Mouse (Mus musculus) right cerebral cortex, postnatal 4 days (tissue): ENCODE measurements around the gene Ptprn2.

ENCODE experiments used
- DNase-seq: peaks from one replicate; pipeline ENCODE4 v3.0.0-alpha.2; 2022

The Ptprn2 gene

DNA sequence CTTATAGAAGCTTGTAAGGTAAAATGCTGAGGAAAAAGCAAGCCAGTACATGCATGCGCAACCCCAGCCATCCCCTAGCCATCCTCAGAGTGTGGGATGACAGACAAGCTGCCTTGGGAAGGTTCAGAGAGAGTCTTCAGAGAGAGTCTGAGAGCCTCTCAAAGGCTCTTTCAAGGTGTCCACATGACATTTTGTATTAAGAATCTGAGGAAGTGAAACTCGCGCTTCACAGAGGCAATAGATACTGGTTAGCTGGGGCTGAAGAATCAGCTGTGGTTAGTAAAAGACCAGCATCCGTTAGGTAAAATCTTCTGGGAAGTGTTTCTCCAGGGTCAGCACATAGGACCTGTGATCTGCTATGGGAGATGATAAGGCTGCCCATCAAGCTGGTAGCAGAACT lies 110.2 kb downstream of the Ptprn2 start:
- DNase-seq = no peak

DNA sequence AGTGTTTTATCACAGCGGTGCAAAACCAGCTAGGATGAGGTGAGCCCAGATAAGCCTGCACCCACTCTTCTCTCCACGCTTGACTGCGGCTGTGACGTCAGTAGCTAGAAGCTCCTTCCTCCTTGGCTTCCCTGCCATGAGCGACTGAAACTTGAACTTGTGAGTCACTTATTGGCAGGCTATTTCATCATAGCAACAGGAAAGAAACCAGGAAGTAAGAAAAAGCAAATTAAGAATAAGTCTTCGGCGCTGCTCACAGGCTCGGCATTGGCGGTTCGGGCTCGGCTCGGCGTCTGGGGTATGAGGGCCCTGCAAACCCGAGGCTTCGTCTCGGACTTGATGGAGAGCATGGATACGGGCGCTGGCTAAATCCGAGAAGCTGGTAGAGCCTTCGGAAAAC lies 111.5 kb downstream of the Ptprn2 start:
- DNase-seq = no peak

DNA sequence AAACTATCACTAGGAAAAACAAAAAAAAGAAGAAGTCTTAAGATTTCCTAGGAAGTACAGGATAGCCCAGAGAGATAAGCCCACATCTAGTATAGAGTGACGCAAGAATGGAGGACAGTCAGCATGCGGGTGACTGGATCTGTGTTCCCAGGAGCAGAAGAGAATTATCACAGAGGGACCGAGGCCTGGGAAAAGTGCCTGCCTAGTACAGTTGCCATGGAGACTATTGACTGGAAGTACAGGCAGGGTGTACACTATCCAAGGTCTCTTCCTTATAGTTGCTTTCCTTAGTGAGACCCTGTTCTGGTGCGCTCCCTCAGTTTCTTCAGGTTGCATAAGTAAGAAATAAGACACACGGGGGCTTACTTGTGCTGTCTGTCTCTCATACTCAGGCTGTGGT lies 112.2 kb downstream of the Ptprn2 start:
- no peak for DNase-seq

DNA sequence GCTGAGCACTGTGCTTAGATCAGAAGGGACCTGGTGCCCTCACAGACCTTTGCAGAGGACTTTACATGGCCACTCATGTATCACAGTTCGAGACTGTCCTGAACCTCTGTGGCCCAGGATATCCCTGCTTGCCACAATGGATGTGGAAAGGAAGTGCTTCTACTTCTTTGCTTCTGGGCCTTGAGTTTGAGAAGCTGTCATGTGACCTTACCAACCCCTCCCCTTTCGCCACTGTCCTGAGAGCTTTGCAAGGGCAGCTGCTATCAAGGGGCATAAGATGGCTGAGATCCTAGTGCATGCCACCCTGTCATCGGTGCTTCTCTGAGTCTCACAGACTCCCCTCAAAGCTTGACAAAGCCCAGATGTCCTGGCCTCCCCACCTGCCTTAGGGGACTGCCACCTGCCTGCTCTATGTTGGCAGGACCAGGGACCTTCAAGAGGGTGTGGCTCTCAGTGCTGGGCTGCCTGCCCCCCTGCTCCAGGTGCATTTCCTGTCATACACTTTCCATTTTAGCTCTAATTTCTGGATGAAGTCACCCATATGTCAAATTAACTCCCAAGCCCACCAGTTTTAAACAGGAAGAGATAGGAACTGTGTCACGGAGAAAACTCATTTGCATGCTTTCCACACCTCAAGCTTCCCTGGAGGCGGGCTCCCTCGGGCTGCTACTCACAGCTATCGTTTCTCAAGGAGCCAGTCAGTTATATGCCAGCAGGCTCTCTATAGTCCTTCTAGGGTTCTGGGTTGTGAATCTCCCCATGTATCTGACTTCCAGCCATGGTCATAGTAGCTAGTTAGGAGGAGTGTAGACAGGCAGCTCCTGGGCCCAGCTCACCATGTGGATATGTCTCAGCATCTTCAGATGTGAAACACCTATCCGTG lies 112.8 kb downstream of the Ptprn2 start:
- DNase-seq = no peak

DNA sequence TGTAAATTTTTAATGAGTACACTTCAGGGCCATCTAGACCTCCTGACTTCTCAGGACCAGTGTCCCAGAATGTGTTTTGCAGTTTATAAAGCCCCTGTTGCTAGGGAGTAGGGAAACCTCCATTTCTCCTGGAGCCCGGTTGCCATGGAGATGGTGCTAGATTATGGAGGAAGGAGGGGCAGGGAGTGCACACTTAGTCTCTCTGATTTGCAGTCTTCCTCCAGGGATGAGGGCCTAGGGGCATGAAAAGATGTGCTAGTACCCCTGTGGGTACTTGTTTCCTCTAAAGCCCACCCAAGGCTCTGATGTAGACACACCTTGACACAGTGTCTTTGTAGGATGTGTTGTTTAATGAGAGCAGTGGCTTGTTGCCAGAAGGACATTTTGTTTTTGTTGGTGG lies 114.0 kb downstream of the Ptprn2 start:
- peak; percentile 76 for DNase-seq

DNA sequence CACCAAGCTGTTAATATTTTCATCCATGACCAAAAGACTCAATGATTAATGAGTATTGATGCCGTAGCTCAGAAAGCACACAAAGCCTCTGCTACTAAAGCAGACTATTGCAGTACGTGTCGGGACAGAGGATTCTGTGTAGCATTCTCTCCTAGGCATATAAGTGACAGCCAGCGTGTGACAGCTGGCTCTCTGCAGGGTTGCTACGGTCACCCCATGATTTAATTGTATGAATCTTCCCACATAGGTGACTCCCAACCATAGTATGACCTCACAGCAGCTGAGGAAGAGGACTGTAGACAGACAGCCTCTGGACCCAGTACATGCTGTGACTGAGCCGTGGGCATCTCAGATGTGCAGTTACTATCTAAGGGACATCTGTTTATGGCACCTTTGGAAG lies 114.5 kb downstream of the Ptprn2 start:
- no peak for DNase-seq

DNA sequence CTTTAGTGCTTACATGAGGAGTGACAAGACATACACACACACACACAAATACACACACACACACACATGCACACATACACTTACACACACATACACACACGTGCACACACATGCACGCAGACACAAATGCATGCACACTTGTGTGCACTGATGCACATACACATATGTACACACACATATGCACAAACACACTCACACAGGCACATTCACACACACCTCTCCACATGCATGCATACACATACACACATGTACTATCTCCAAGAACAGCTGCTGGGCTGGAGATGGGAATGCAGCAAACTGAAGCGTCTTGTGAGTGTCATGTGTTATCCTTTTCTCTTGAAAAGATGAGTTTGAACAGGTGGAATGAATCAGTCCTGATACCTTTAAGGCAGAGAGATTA lies 115.9 kb downstream of the Ptprn2 start:
- no peak for DNase-seq

DNA sequence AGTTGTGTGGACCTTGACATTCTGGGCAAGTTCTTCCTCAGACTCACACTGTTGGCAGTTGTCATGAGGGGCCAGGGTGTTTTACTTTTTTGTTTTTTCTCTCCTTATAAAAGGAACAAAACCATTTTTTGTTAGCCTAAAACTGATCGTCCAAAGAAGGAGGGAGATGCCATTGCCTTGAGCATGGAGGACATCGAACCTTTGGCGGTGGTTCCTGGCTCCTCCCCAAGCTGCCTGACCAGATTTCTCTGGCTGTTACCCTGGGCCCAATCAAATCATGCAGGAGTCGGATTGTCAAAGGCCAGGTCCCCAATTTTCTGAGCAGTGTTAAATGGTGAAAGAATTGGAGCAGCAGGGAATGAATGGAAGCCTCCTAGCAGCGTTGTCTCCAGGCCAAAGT lies 116.4 kb downstream of the Ptprn2 start:
- DNase-seq = no peak

DNA sequence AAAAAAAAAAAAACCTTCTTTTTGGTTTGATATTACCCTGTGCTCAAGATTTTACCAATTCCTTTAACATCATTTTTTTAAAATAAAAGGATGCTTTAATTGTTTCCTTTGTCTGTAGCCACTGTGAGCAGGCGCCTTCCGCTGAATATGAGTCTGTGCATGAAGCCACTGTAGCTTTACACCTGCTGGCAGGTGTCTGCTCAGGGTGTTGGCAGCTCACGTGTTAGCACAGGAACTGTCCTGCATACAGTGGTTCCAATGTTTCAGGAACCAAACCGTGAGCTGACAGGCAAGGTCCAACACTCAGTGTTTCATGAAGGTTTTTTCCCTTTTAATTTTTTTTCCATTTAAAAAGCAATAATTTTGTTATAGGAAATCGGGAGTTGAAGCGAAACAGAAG lies 123.1 kb downstream of the Ptprn2 start:
- no peak for DNase-seq

DNA sequence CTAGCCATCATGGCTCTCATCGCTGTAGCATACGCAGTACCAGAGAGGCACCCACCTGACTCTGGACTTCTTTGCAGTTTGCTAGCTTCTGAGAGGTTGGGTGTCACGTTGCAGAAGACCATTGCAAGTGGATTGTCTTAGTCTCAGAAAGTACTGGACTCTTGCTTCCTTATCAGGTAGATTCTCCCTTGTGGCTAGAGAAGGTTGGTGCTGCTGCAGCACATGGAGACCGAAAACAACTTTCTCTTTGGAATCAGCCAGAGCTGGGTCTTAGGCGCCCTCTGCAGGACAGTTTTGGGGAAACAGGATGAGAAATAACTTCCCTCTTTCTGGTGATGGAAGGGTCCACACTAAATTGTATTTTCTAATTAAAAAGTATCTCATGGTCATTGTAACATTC lies 134.3 kb downstream of the Ptprn2 start:
- DNase-seq = peak; percentile 93

DNA sequence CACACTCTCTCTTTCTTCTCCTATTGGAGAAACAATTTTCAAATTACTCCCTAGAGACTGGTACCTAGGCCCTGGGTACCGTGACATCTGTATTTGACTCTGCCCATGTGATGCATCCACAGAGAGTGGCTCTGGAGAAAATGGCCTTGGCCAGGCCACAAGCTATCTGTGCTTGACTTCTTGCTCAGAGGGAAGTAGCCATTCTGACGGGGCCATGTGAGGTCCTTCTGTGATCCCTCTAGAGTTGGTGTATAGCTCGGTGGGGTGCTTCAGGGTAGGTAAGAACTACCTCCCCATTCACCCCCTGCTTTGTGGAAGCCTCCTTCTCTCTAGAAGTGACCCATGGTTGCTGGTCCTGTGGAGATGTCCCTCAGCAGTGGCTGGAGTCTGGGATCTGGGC lies 134.8 kb downstream of the Ptprn2 start:
- DNase-seq = no peak

DNA sequence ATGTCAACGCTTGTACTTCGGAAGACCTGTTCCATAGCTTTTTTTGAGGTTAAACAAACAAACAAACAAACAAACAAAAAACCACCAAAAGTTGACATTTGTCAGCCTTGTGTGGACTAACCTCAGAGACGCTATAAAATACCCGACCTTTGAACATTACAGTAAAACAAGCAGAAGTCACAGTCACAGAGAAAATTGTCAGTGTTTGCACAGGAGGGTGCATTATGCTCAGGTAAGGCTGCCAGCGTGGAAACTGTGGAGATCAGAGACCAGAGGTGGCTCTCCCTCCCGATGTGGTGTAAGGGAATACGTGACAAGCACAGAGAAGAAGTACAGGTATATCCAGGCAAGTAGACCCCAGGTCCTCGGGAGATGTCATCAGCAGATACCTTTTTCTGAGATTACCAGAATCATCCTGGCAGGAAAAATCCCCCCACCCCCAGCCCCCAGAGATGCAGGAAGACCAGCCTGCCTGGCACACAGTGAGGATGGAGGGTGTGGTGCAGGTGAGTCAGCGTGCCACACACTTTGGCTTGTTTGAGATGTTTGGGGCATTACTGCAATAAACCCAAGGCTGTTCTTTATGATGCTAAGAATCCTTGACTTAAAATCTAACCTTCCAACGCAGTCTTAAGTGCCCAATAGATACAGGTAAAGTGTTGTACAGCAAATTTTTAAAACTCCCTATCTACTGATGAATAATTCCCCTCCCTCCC lies 136.0 kb downstream of the Ptprn2 start:
- DNase-seq = no peak

DNA sequence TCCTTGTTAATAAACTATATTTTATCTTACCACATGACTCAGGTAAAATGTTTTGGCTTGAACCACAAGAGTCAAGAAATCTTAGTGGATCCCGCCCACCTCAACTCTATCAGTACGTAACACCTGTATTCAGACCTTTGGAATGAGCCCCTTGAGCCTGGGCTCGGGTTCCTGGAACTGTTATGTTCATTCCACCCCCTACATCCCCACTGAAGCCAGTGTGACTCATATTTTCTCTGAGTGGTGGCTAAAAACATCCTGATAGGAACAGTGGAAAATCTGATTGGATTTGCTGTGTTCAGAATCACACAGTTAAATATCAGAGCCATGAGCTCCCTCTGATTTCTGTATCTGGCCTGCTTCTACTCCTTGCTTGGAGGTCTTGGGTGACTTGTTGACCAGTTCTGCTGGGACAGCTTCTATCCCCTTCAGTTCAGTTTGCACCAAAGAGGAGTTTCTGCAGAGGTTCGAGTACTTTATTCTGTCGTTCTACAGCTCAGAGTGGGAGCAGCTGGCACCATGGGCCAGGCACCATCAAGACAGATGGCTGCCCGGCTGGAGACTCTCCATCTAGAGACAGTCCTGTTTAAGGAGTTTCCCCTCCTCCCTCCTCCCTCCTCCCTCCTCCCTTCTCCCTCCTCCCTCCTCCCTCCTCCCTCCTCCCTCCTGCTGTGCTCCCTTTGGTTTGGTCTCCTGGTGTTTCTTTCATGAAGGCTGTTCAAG lies 137.3 kb downstream of the Ptprn2 start:
- DNase-seq = peak; percentile 51

DNA sequence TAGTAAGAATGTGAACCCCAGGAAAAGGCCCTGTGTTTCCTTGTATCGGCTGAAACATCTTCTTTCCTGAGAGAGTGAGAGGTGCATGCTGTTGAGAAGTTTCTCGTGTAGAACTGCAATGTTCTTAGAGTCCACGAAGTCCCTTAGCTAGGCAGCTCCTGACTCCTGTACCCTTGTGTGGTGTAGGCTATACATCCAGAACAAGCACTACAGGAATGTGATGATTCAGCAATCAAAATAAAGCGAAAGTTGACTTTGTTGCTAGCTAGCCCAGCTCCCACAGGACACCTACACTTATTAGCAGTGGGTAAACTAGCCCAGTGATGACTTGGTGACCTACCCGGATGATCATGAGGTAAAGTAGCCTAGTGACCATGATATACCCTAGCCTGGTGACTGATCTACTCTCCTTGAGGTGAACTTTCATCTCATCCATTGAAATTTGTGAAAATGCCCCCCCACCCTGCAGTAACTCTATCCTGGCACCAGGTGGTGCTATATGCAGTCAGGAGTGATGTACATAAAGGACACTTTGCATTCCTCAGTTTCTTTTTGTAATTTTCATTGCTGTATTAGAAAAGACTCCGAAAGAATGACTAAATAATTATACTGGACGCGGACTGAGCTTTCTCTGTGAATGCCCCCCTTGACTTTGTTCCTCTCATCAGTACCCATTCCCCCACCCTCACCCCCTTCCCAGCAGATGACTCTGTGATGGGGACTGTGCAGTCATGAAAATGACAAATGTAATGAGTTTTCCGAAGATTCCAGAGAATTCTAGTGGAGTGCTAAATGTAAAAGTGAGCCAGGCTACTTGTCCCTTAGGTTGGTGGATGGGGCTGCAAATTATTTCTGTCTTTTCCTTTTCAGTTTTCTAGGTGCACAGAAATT lies 140.1 kb downstream of the Ptprn2 start:
- peak; percentile 44 for DNase-seq

DNA sequence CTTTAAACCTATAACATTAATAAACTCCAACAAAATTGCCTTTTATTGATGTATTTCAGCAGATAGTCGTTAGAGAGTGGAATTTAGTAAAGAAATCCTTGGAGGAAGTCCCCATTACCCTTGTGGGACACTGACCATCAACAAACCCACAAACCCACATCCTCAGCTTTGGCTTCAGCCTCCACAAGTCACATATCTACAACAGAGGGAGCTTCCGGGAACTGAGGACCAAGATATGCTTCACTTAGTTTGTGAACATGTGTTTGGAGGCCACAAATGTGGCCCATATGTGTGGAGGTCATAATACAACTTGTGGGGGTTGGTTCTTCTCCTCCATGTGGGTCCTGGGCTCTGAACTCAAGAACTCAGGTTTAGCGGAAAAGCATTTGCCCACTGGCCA lies 143.5 kb downstream of the Ptprn2 start:
- DNase-seq = no peak

DNA sequence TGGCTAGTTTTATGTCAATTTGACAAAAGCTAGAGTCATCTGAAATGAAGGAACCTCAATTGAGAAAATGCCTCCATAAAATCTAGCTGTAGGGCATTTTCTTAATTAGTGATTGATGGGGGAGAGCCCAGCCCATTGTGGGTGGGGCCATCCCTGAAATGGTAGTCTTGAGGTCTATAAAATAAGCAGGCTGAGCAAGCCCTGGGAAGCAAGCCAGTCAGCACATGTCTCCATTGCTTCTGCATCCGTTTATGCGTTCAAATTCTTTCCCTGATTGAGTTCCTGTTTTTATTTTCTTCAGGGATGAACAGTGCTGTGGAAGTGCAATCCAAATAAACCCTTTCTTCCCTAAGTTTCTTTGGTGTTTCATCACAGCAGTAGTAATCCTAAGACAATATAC lies 152.0 kb downstream of the Ptprn2 start:
- DNase-seq = no peak

DNA sequence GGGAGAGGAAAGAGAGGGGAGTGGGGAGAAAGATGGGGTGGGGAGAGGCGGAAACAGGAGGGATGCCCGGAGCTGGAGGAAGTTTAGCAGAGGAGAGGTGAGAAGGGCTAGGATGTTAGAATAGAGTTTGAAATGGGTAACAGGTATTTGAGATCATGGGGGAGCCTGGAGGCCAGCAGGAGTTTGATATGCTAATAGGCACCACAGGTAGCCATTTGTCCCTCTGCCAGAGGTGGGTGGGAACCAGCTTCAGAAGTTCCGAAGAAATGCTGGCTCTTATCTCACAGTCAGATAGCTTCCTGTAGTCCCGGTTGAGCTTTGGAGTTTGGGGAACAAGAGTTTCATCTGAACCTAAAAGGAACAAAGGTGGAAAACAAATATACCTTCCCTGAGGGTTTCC lies 155.4 kb downstream of the Ptprn2 start:
- no peak for DNase-seq

DNA sequence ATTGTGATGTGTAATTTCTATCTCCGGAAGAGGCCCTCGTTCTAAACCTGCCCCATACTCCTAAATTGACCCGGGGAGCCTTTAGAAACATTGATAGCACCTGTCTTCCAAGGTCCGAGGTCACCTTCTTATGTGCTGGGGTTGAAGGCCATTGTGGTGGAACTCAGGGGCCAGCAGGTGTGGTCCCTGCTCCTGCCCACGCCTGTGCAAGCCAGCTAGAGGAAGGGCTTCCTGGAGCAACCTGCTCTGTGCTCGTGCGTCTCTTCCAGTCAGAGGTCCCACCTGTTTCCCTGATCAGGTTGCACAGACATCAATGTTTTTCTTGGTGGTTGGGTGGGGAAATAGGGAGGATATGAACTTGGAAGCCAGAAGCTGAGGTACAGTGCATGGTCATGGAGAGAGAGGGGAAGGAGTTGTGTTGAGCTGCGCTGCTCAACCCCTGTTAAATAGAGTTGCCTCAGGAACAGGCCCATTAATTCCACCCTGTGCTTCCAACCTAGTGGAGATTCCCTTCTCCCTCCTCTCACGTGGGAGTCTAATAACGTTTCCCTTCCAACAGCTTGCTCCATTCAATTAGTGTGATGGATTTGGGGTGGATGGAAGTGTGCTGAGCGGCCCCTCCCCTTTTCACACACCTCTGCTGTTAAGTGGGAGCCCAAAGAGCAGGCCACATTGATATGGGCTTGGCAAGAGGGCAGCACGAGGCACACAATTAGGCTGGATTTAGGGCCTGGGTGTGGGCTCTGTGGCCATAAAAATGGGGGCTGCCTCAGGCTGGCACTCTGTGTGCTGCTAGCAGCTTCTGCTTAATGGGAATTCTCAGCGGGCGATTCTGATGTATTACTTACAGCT lies 156.0 kb downstream of the Ptprn2 start:
- no peak for DNase-seq

DNA sequence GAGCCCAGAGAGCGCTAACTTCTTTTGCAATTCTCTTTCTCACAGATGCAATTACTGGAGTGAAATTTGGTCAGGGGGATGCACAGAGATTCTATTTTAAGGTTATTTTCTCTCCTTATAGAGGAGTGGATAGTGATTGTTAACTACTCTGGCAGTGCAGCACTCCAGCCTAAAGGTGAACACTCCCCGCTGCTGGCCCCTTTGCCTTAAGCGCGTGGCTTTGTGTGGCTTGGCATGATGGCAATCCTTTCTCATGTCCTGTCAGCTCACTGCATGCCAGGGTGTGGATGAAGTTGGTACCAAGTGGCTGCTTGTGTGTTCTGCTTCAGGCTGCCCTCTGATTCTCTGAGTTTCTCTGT lies 156.7 kb downstream of the Ptprn2 start:
- no peak for DNase-seq

DNA sequence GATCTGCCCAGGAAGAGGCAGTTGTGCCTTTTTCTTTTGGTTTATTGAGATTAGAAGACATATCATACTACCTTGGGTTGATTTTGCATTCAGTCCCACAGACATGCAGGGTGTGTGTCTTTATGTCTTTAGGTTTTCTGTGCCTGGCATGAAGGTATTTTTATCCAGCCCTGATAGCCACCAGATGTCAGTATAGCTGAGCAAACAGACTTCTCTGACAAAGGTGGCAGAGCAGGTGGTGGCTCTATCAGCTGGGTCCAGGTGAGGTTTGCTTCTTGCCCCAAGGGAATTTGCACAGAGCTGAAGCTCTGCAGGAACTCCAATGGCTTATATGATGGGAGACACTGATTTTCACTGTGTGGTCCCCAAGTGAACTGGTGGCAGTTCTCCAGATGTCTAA lies 161.3 kb downstream of the Ptprn2 start:
- DNase-seq = no peak

DNA sequence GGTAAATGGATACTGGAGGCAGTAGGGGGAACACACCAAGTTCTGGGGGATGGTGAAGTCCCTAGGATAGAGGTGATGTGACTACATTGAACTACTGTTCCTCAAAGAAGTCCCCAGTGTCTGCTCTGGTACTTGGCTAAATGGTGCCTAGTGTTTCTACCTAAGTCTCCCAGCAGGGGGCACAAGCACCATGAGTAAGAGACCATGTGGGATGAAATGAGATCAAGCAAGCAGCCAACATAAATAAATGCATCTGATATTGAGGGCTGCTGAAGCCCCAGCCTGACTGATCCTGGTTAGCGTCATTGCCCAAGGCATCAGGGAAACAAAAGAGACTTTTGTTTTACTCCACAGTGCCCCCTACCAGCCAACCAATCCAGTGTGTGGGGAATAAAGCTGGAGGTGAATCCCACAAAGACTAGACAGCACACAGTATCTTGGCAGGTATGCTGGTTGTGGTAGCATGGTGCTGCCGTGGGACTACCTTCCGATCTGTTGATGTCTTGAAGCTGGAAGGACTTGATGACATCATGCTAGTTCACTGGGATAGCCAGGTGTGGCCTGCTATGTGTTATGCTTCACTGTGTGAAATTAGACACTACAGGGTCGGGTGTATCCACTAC lies 163.2 kb downstream of the Ptprn2 start:
- DNase-seq = peak; percentile 80
